Mouse (Mus musculus): ENCODE measurements around the gene Calm5.
"Not testable (repeated sequence)": the region's sequence is repeated elsewhere in the genome, so short reads cannot be mapped to it uniquely, and the experiment has no call there.

GRCm38 (mm10) chr13:3840662-3841061 lies 13.3 kb upstream of the Calm5 start:
- TF ChIP-seq CTCF, EP300 (IDR thresholded peaks at IDR 0.05; ENCODE audit: low read depth): not testable (repeated sequence)
